Mouse (Mus musculus) MEL (cell line): ENCODE results near the gene Cstf2. TPM values are rescaled to one million over a fixed set of nuclear protein-coding genes. Genes with fewer than 3 reads are reported as not detected.
A peak's percentile ranks its signal among the peaks of the same experiment; 100 is the strongest.

Source experiments
- DNase-seq: peaks from one replicate; pipeline ENCODE4 v3.0.0; 2011; ENCODE audit warnings: low read depth, low spot score
- H3K27ac ChIP-seq: 2 replicates; pipeline ENCODE4 v1.5.1; 2012; ENCODE audit warnings: low read depth, mild to moderate bottlenecking, control low read depth, low read length, moderate library complexity; ENCODE audit not compliant: control insufficient read depth
- H3K27me3 ChIP-seq, 2 experiments: fragments of 150-350 bp in 1 of 2; sonication (generic) in 1 of 2; 2 replicates each; pipeline ENCODE4 v1.6.1; 2012; ENCODE audit warnings: low read length in 2 of 2, mild to moderate bottlenecking in 2 of 2, improper control_type of control experiment in 1 of 2, moderate library complexity in 1 of 2; ENCODE audit not compliant: insufficient read depth in 2 of 2, control insufficient read depth in 1 of 2
- H3K36me3 ChIP-seq, 2 experiments: 2 replicates each; pipeline ENCODE4 v1.6.1; 2012 to 2014; ENCODE audit warnings: low read length in 2 of 2, improper control_type of control experiment in 1 of 2, inconsistent platforms in 1 of 2, mild to moderate bottlenecking in 1 of 2; ENCODE audit not compliant: insufficient read depth in 2 of 2, control insufficient read depth in 1 of 2
- H3K4me1 ChIP-seq, 2 experiments: fragments of 150-350 bp in 1 of 2; sonication (generic) in 1 of 2; 2 replicates each; pipeline ENCODE4 v1.6.1; 2012; ENCODE audit warnings: low read length in 2 of 2, improper control_type of control experiment in 1 of 2, mild to moderate bottlenecking in 1 of 2; ENCODE audit not compliant: insufficient read depth in 2 of 2, control insufficient read depth in 1 of 2
- H3K4me3 ChIP-seq, 2 experiments: fragments of 150-350 bp in 1 of 2; sonication (generic) in 1 of 2; 2 replicates each; pipeline ENCODE4 v1.5.1; 2012; ENCODE audit warnings: low read depth in 2 of 2, low read length in 2 of 2, mild to moderate bottlenecking in 2 of 2, moderate library complexity in 2 of 2, control low read depth in 1 of 2, improper control_type of control experiment in 1 of 2; ENCODE audit not compliant: control insufficient read depth in 1 of 2, insufficient read depth in 1 of 2
- H3K79me2 ChIP-seq: 2 replicates; pipeline ENCODE4 v1.6.1; 2012; ENCODE audit warnings: mild to moderate bottlenecking, low read length, moderate library complexity; ENCODE audit not compliant: control insufficient read depth, poor library complexity, insufficient read depth
- H3K9ac ChIP-seq: 2 replicates; pipeline ENCODE4 v1.6.1; 2012; ENCODE audit warnings: low read depth, mild to moderate bottlenecking, control low read depth, low read length, moderate library complexity; ENCODE audit not compliant: control insufficient read depth, poor library complexity, severe bottlenecking
- H3K9me3 ChIP-seq: fragments of 150-350 bp; sonication (generic); replicated peaks from 2 replicates; pipeline ENCODE4 v1.6.1; 2012; ENCODE audit warnings: mild to moderate bottlenecking, low read length, improper control_type of control experiment, moderate library complexity; ENCODE audit not compliant: insufficient read depth
- BHLHE40 ChIP-seq: IDR thresholded peaks from 2 replicates; pipeline ENCODE4 v1.6.1; 2012; ENCODE audit warnings: low read depth, mild to moderate bottlenecking, inconsistent platforms, low read length, improper control_type of control experiment, borderline replicate concordance
- CHD1 ChIP-seq: IDR thresholded peaks from 2 replicates; pipeline ENCODE4 v1.6.1; 2012; ENCODE audit warnings: low read depth, mild to moderate bottlenecking, inconsistent platforms, low read length, improper control_type of control experiment
- CHD2 ChIP-seq: IDR thresholded peaks from 2 replicates; pipeline ENCODE4 v1.6.1; 2011; ENCODE audit warnings: low read length, improper control_type of control experiment
- E2F4 ChIP-seq: IDR thresholded peaks from 2 replicates; pipeline ENCODE4 v1.6.1; 2011; ENCODE audit warnings: low read depth, low read length, improper control_type of control experiment, borderline replicate concordance
- ELF1 ChIP-seq: IDR thresholded peaks from 2 replicates; pipeline ENCODE4 v1.6.1; 2014; ENCODE audit warnings: low read depth, mild to moderate bottlenecking, inconsistent platforms, low read length, improper control_type of control experiment, moderate library complexity
- ETS1 ChIP-seq: IDR thresholded peaks from 2 replicates; pipeline ENCODE4 v1.6.1; 2012; ENCODE audit warnings: low read depth, mild to moderate bottlenecking, inconsistent platforms, low read length, improper control_type of control experiment, moderate library complexity
- GATA1 ChIP-seq: IDR thresholded peaks from 2 replicates; pipeline ENCODE4 v1.6.1; 2011; ENCODE audit warnings: low read depth, low read length, improper control_type of control experiment
- JUND ChIP-seq: IDR thresholded peaks from 2 replicates; pipeline ENCODE4 v1.6.1; 2011; ENCODE audit warnings: low read depth, mild to moderate bottlenecking, improper control_type of control experiment, low read length
- KAT2A ChIP-seq: conservative IDR thresholded peaks from 2 replicates; pipeline ENCODE4 v1.6.1; 2012; ENCODE audit warnings: low read depth, low read length, improper control_type of control experiment, inconsistent platforms
- MAFK ChIP-seq: IDR thresholded peaks from 2 replicates; pipeline ENCODE4 v1.6.1; 2011; ENCODE audit warnings: low read depth, mild to moderate bottlenecking, low read length, improper control_type of control experiment, borderline replicate concordance
- MAZ ChIP-seq: IDR thresholded peaks from 2 replicates; pipeline ENCODE4 v1.6.1; 2012; ENCODE audit warnings: low read depth, mild to moderate bottlenecking, inconsistent platforms, low read length, improper control_type of control experiment
- MEF2A ChIP-seq: IDR thresholded peaks from 2 replicates; pipeline ENCODE4 v1.6.1; 2014; ENCODE audit warnings: low read depth, mild to moderate bottlenecking, inconsistent platforms, low read length, improper control_type of control experiment; ENCODE audit not compliant: poor library complexity, insufficient replicate concordance, severe bottlenecking; ENCODE audit errors: extremely low read depth
- MXI1 ChIP-seq: IDR thresholded peaks from 2 replicates; pipeline ENCODE4 v1.6.1; 2011; ENCODE audit warnings: mild to moderate bottlenecking, low read depth, low read length, improper control_type of control experiment
- MYB ChIP-seq: IDR thresholded peaks from 2 replicates; pipeline ENCODE4 v1.6.1; 2011; ENCODE audit warnings: mild to moderate bottlenecking, low read depth, low read length, improper control_type of control experiment
- MYC ChIP-seq: IDR thresholded peaks from 2 replicates; pipeline ENCODE4 v1.6.1; 2011; ENCODE audit warnings: low read depth, mild to moderate bottlenecking, low read length, improper control_type of control experiment, moderate library complexity
- NELFE ChIP-seq: IDR thresholded peaks from 2 replicates; pipeline ENCODE4 v1.6.1; 2011; ENCODE audit warnings: low read depth, low read length, improper control_type of control experiment
- NRF1 ChIP-seq: IDR thresholded peaks from 2 replicates; pipeline ENCODE4 v1.6.1; 2014; ENCODE audit warnings: low read depth, mild to moderate bottlenecking, inconsistent platforms, low read length, improper control_type of control experiment, moderate library complexity; ENCODE audit not compliant: poor library complexity, insufficient read depth, severe bottlenecking
- POLR2A ChIP-seq, 2 experiments: IDR thresholded peaks; 2 replicates each; pipeline ENCODE4 v1.6.1; 2011 to 2012; ENCODE audit warnings: low read length in 2 of 2, mild to moderate bottlenecking in 2 of 2, control low read depth in 1 of 2, improper control_type of control experiment in 1 of 2, low read depth in 1 of 2, moderate library complexity in 1 of 2; ENCODE audit not compliant: control insufficient read depth in 1 of 2, insufficient read depth in 1 of 2, poor library complexity in 1 of 2
- POLR2AphosphoS5 ChIP-seq: IDR thresholded peaks from 2 replicates; pipeline ENCODE4 v1.6.1; 2012; ENCODE audit warnings: low read depth, borderline replicate concordance, mild to moderate bottlenecking, inconsistent platforms, low read length, moderate library complexity, mixed read lengths
- RAD21 ChIP-seq: IDR thresholded peaks from 2 replicates; pipeline ENCODE4 v1.6.1; 2011; ENCODE audit warnings: mild to moderate bottlenecking, low read depth, low read length, improper control_type of control experiment
- RCOR1 ChIP-seq: IDR thresholded peaks from 2 replicates; pipeline ENCODE4 v1.6.1; 2012; ENCODE audit warnings: low read depth, mild to moderate bottlenecking, inconsistent platforms, low read length, improper control_type of control experiment
- SIN3A ChIP-seq: IDR thresholded peaks from 2 replicates; pipeline ENCODE4 v1.6.1; 2012; ENCODE audit warnings: low read length, improper control_type of control experiment, inconsistent platforms
- SMC3 ChIP-seq: IDR thresholded peaks from 2 replicates; pipeline ENCODE4 v1.6.1; 2011; ENCODE audit warnings: low read depth, low read length, improper control_type of control experiment
- TAL1 ChIP-seq: IDR thresholded peaks from 2 replicates; pipeline ENCODE4 v1.6.1; 2012; ENCODE audit warnings: mild to moderate bottlenecking, inconsistent platforms, low read length, moderate library complexity, mixed read lengths
- UBTF ChIP-seq: IDR thresholded peaks from 2 replicates; pipeline ENCODE4 v1.6.1; 2012; ENCODE audit warnings: low read depth, mild to moderate bottlenecking, inconsistent platforms, low read length, improper control_type of control experiment, moderate library complexity, borderline replicate concordance; ENCODE audit not compliant: insufficient read depth
- USF1 ChIP-seq: IDR thresholded peaks from 2 replicates; pipeline ENCODE4 v1.6.1; 2014; ENCODE audit warnings: low read depth, mild to moderate bottlenecking, inconsistent platforms, low read length, improper control_type of control experiment, moderate library complexity
- USF2 ChIP-seq, 2 experiments: IDR thresholded peaks; 2 replicates each; pipeline ENCODE4 v1.6.1; 2011 to 2012; ENCODE audit warnings: improper control_type of control experiment in 2 of 2, low read length in 2 of 2, borderline replicate concordance in 1 of 2, inconsistent platforms in 1 of 2, low read depth in 1 of 2, mild to moderate bottlenecking in 1 of 2; ENCODE audit not compliant: insufficient read depth in 1 of 2
- ZC3H11A ChIP-seq: IDR thresholded peaks from 2 replicates; pipeline ENCODE4 v1.6.1; 2012; ENCODE audit warnings: low read depth, mild to moderate bottlenecking, inconsistent platforms, low read length, improper control_type of control experiment
- ZKSCAN1 ChIP-seq: IDR thresholded peaks from 2 replicates; pipeline ENCODE4 v1.6.1; 2012; ENCODE audit warnings: low read depth, mild to moderate bottlenecking, inconsistent platforms, low read length, improper control_type of control experiment, moderate library complexity
- ZMIZ1 ChIP-seq: IDR thresholded peaks from 2 replicates; pipeline ENCODE4 v1.6.1; 2012; ENCODE audit warnings: low read depth, mild to moderate bottlenecking, inconsistent platforms, low read length, improper control_type of control experiment, moderate library complexity
- polyA plus RNA-seq, 2 experiments: library from polyadenylated mRNA; stranded (reverse) in 1 of 2; unstranded in 1 of 2; fragments of >175 nt in 1 of 2; fragments of >200 nt in 1 of 2; gene quantifications; 2 replicates each; pipeline versions ENCODE4 v1.2.1 to v1.2.4; 2012; ENCODE audit warnings: low replicate concordance in 2 of 2, low read depth in 1 of 2; ENCODE audit not compliant: insufficient read length in 2 of 2, insufficient read depth in 1 of 2, missing spikeins in 1 of 2
- total RNA-seq: library from RNA; depleted of rRNA; stranded (reverse); fragments of 300-350 nt; gene quantifications from 2 replicates; pipeline ENCODE4 v1.2.3, GENCODE M21; 2012

The Cstf2 gene
- total and polyA plus RNA-seq, 3 experiments: 180 to 890 (median 354) TPM

- TF ChIP-seq RCOR1 (no peak), SIN3A (no peak), RAD21 (peak; percentile 46), CHD2 (no peak), MYC (no peak), UBTF (no peak), ZKSCAN1 (no peak), BHLHE40 (no peak), MXI1 (no peak), USF1 (no peak), JUND (no peak), GATA1 (no peak), POLR2A (IDR thresholded peaks at IDR 0.05; ENCODE audit: control insufficient read depth in 1 of 2, insufficient read depth in 1 of 2, low read depth in 1 of 2, low read length in 2 of 2, poor library complexity in 1 of 2) (no peak), NRF1 (no peak), USF2 (IDR thresholded peaks at IDR 0.05; ENCODE audit: borderline replicate concordance in 1 of 2, insufficient read depth in 1 of 2, low read depth in 1 of 2, low read length in 2 of 2) (no peak), ZMIZ1 (no peak), ETS1 (no peak), CHD1 (no peak), ZC3H11A (peak; percentile 14; the same call in 1 of the 2 replicates), TAL1 (no peak)
Observed at GRCm38 (mm10) chrX:134048994-134049393, 10.0 kb upstream of the Cstf2 start (continued).

- Histone ChIP-seq H3K9ac (no peak overlapping the region), H3K9me3 (no peaks in the 10 kb centered on the region), H3K27me3 (no peaks in the 10 kb centered on the region; a peak in 2 of 4 replicates), H3K27ac (no peak overlapping the region), H3K4me3 (no peak overlapping the region), H3K4me1 (peaks cover 3 to 13% of the 10 kb centered on the region in 2 experiments), H3K79me2 (peaks cover 19% of the 10 kb centered on the region), H3K36me3 (peaks cover 14% of the 10 kb centered on the region in 2 experiments)
- no peak for TF ChIP-seq MEF2A
- no peak for TF ChIP-seq MXI1
- TF ChIP-seq POLR2AphosphoS5: no peak
- no peak for TF ChIP-seq ZKSCAN1
- no peak for TF ChIP-seq KAT2A
- TF ChIP-seq E2F4: no peak
- TF ChIP-seq NRF1: no peak
- no peak for TF ChIP-seq MAZ
- TF ChIP-seq ELF1: no peak
- TF ChIP-seq CHD2: no peak
- TF ChIP-seq RAD21: no peak
- TF ChIP-seq MYB: no peak
- no peak for TF ChIP-seq JUND
- TF ChIP-seq CHD1: no peak
- no peak for TF ChIP-seq POLR2A (IDR thresholded peaks at IDR 0.05; ENCODE audit: control insufficient read depth in 1 of 2, insufficient read depth in 1 of 2, low read depth in 1 of 2, low read length in 2 of 2, poor library complexity in 1 of 2)
- no peak for TF ChIP-seq MAFK
- TF ChIP-seq NELFE: no peak
- no peak for TF ChIP-seq USF2 (IDR thresholded peaks at IDR 0.05; ENCODE audit: borderline replicate concordance in 1 of 2, insufficient read depth in 1 of 2, low read depth in 1 of 2, low read length in 2 of 2)
- TF ChIP-seq SMC3: no peak
- TF ChIP-seq MYC: no peak
- DNase-seq: no peak
Observed at GRCm38 (mm10) chrX:134056897-134057296, 2.1 kb upstream of the Cstf2 start.
